Mouse (Mus musculus) NIH3T3 (cell line): ENCODE data around the gene Enox2.

Experiments used
- DNase-seq: peaks from one replicate; pipeline ENCODE4 v3.0.0-alpha.2; 2012; ENCODE audit warnings: low read depth

Gene Enox2

DNA sequence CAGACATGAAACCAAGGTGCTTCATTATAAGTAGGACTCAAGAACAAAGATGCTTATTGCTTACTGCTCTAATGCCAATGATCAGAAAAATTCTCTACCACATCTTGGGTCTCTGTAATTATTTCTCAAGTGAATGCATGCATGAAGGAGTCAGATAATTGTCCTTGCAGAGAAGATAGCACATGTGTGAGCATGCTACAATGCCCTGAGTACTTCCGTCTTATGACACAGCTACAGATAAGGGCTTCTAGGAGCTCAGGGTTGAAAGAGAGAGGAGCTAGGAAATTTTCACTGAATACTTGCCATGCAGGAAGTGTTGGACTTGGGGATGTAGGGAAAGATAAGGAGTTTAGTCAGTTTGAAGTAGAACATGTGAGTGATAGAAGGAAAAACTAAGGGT is 285.2 kb downstream of the Enox2 start:
- no peak for DNase-seq

GRCm38 (mm10) chrX:48985653-48986052 is 302.4 kb downstream of the Enox2 start:
- no peak for DNase-seq

GRCm38 (mm10) chrX:48984451-48984850 is 303.6 kb downstream of the Enox2 start:
- DNase-seq: no peak
